Mouse (Mus musculus) common myeloid progenitor, adult 5-6 weeks (primary cell): ENCODE data around the gene Dnajb3. TPM values are rescaled to one million over a fixed set of nuclear protein-coding genes. Genes with fewer than 3 reads are reported as not detected.
"Not testable (repeated sequence)": the region's sequence is repeated elsewhere in the genome, so short reads cannot be mapped to it uniquely, and the experiment has no call there.

Source experiments
- ATAC-seq: replicated peaks from 2 replicates; pipeline ENCODE4 v1.8.0; 2016; ENCODE audit warnings: low read depth, mild to moderate bottlenecking, moderate TSS enrichment, inconsistent platforms; ENCODE audit not compliant: poor library complexity, severe bottlenecking
- total RNA-seq: library from RNA; stranded (forward); fragments of 200-1000, 187-1606 nt; gene quantifications from 2 replicates; pipeline ENCODE4 v1.2.3, GENCODE M21; 2017

The Dnajb3 gene
- total RNA-seq, 1 experiment from 2014 or later: 1.4 TPM

- no peak for ATAC-seq
Measured at GRCm38 (mm10) chr1:88217576-88217975, 12.0 kb upstream of the Dnajb3 start.

DNA sequence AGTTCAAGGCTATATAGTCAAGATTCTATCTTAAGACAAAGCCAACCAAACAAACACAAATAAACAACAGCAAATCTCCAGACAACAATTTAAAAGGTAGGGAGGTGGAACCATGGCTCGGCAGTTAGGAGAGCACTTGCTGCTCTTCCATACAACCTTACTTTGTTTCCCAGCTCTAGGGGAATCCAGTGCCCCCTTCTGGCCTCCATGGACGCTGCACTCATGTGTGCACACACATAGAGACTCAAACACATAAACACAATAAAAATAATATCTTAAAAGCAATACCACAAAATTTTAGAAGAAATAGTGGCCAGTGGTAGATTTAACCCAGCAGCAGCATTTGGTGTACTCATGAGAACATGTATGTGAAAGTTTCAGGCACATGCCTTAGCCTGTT lies 11.6 kb upstream of the Dnajb3 start:
- ATAC-seq: no peak

- no peak for ATAC-seq
Measured at GRCm38 (mm10) chr1:88216551-88216950, 11.0 kb upstream of the Dnajb3 start.

DNA sequence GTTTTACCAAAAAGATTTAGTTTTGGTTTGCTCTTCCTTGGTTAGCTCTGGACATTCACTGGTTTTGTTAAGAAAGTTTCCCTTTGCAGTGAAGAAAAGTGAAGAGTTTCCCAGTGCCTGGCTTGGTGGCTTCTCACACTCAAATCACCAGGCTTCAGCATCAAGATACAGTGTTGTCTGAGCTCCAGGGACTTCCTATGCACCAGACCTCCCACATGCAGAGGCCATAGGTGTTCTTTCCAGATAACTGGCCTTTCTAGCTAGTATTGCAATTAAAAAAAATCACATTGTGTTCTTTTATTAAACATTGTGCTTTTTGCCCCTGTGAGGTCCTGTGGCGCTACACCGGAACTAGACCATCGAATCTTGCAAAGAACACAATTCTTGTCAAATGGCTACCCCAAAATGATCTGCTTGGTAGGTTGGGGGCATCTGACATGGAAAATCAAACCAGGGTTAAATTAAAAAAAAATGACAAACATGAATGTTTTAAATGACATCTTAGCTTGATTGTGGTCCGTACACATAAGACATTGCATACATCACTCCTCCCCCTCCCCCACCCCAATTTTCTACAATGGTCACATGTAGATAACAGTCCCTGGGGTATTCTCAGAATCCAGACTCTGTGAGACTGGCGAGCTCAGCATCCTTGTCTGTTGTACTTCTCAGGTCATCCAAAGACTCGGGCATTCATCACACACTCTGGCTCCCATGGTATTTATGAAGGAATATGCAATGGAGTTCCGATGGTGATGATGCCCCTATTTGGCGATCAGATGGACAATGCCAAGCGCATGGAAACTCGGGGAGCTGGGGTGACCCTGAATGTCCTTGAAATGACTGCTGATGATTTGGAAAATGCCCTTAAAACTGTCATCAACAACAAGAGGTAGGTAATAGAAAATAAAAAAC lies 10.1 kb upstream of the Dnajb3 start:
- no peak for ATAC-seq

DNA sequence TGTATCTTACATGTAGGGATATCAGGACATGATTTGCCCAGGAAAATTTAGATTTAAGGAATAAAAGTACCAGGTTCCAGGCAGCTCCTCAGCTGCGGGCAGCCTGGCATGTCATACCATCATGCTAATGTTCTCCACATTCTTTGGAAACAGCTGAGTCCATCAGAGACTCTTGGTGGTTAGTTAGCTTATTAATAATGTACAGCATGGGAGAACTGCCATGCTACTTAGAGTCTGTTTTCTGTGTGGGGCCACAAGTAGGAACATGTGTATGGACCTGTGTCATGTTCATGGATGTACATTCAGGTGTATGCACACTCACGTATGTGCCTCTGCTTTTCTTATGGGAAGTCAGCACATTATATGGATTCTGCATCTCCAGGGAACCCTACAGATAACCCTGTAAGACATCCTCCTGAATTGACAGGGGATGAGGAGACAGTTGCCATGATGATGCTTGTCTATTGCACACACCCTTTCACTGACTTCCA lies 8.9 kb upstream of the Dnajb3 start:
- no peak for ATAC-seq

DNA sequence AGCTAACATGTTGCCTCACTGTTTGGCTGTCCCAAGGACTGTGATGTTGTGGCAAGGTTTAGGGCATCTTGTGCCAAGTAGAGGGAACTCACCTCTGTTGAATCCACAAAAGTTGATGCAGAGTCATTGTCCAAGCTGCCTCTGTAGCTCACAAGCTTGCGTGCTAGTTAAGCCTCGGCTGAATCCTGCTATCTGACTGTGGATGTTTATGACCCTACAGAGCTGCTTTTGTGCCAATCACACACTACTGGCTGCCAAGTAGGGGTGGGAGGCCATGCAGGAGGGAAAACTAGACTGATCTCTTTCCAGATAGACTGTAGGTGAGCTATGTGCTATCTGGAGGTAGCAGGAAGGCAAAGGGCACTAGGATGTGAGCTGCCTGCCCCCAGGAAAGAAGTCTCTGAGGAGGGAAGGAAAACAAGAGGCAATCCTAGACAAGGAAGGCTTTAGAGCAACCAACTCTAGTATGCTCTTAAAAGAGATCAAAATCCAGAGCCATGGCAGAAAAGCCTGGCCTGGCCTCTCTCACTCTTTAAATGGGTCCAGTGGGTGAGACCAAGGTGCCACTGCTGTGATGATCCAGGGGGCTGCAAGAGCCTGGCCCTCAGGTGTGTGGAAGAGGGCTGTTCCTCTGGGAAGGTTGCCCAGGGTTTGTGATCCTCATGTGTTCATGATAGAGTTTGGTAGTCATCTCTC lies 8.3 kb upstream of the Dnajb3 start:
- ATAC-seq: no peak

DNA sequence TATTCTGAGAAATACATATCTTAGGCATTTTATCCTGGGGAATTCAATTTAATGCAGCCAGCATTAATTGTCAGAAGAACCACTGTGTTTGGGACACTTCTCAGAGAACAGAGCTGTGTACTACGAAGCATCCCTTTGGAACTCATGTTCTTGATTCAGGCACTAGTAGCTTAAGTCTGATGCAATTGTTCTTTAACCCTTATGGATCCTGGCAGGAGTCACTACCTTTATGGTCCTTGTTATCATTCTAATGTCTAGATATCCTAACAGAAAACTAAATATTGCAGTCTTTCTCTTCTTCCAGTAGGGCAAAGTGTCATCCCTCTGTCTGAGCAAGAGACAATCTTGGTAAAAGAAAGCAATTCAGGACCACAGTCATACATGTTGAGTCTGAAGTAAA lies 7.5 kb upstream of the Dnajb3 start:
- ATAC-seq: no peak

DNA sequence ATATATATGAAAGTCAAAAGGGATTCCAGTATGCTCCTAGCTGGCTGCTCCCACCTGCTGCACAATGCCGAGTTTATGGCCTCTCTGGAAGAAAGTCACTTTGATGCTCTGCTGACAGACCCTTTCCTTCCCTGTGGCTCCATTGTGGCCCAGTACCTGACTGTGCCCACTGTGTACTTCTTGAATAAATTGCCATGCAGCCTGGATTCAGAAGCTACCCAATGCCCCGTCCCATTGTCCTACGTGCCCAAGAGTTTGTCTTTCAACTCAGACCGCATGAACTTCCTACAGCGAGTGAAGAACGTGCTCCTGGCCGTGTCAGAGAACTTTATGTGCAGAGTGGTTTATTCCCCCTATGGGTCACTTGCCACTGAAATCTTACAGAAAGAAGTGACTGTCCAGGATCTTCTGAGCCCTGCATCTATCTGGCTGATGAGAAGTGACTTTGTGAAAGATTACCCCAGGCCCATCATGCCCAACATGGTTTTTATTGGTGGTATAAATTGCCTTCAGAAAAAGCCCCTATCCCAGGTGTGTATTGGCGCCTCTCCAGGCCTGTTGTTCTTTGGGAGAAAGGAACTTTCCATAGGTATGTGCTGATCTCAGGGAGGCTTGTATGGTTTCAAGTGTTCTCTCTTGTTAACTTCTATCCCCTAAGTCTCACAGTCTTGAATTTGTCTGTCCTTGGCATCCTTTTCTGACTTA lies 6.9 kb upstream of the Dnajb3 start:
- no peak for ATAC-seq

DNA sequence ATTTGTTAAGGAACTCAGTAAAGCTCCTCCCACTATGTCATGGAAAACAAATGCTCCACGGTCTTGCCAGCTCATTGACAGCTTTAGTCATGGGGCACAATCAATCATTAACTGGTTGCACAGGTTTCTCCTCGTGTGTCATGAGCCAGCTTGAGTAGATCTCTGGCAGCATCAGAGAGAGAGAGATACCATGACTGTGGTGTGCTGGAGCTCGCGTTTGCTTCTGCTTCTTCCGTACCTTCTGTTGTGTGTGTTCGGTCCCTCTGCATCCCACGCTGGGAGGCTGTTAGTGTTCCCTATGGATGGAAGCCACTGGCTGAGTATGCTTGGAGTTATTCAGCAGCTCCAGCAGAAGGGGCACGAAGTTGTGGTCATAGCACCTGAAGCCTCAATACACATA lies 6.2 kb upstream of the Dnajb3 start, which contains the start of gene Ugt1a1:
TSS of gene Ugt1a1 (plus strand) at position 148 of the 400 bp plus-strand sequence.
- ATAC-seq: no peak

GRCm38 (mm10) chr1:88206843-88207479 lies 1.4 kb upstream of the Dnajb3 start:
- peak; percentile 52; the same call in 1 of the 2 replicates for ATAC-seq

GRCm38 (mm10) chr1:88200456-88200855 lies 5.1 kb downstream of the Dnajb3 start, which contains the start of gene Ugt1a2:
Ugt1a2 (plus strand) TSS chr1:88200601.
- no peak for ATAC-seq

- no peak for ATAC-seq
Measured at GRCm38 (mm10) chr1:88199996-88200395, 5.6 kb downstream of the Dnajb3 start.

GRCm38 (mm10) chr1:88197443-88197842 lies 8.1 kb downstream of the Dnajb3 start:
- ATAC-seq: no peak

GRCm38 (mm10) chr1:88195687-88196086 lies 9.9 kb downstream of the Dnajb3 start:
- ATAC-seq: no peak

DNA sequence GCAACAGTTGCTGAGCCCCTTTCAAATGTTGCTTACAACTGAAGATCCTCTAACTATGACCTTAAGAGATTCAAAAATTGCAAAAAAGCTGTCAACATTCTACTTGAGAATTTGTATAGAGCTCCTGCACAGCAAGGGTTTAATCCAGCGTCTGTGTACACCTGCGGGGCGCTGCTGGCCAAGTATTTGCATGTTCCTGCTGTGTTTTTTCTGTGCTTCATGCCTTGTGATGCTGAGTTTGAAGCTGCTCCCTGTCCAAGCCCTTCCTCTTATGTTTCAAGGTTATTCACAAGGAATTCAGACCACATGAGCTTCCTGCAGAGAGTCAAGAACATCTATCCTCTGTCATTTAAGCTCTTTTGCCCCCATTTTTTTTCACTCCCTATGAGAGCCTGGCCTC lies 13.4 kb downstream of the Dnajb3 start:
- ATAC-seq: no peak

GRCm38 (mm10) chr1:88186325-88186935 lies 19.2 kb downstream of the Dnajb3 start:
- ATAC-seq: no peak

GRCm38 (mm10) chr1:88179657-88180056 lies 25.9 kb downstream of the Dnajb3 start:
- no peak for ATAC-seq

GRCm38 (mm10) chr1:88172190-88172589 lies 33.4 kb downstream of the Dnajb3 start:
- ATAC-seq: not testable (repeated sequence)

DNA sequence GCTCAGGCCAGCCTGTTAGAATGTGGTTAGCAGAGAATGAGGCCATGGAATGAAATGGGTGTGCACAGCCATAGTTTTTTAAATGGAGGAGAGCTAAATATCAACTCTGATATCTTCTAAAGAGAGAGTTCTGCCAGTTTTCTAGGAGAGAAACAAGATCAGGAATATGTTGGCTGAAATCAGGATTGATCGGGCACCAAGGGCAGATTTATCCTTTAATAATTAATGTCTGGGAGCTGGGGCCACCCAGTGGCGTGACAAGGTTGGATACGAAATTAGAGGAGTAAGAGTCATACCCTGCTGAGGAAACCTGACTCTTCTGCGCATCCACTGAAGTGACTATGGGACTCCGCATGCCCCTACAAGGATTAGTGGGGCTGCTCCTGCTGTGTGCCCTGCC lies 39.9 kb downstream of the Dnajb3 start, which contains the start of gene Ugt1a5:
TSS of gene Ugt1a5 (plus strand) at position 302 of the 400 bp plus-strand sequence.
- ATAC-seq: no peak
